16 mouse cellular contexts compared by ENCODE assay signal in genomic region chr5:75404601-75405285, GRCm38 (mm10).
A peak's percentile ranks its signal among the peaks of the same experiment; 100 is the strongest.
DNase-seq lines count a peak whose midpoint lies in the region; ATAC-seq and TF ChIP-seq lines count a peak whose summit lies in the region.
"Had no signal": no experiment of that assay in that cellular context is flagged by ENCODE, and none has a peak within 500 bp of the region (broad histone marks: within the 10 kb centered on the region; RNA-seq: fewer than 3 reads in every experiment).

No protein-coding gene starts in this region.

- no peak for TF ChIP-seq CTCF in liver, adult 2 months (IDR thresholded peaks at IDR 0.05; ENCODE audit: low read depth, low read length)
- TF ChIP-seq CTCF in liver, postnatal 0 days (IDR thresholded peaks at IDR 0.05; ENCODE audit: low read depth), result no peak

- H3K9me3 ChIP-seq in liver, postnatal 0 days (ENCODE audit: low read length), result no peaks in the 10 kb centered on the region
- no peaks in the 10 kb centered on the region for H3K9me3 ChIP-seq in kidney, embryonic 16.5 days (ENCODE audit: low read length)
- no peaks in the 10 kb centered on the region for H3K9me3 ChIP-seq in limb, embryonic 13.5 days
- H3K9me3 ChIP-seq: forebrain, embryonic 15.5 days; liver, embryonic 13.5 days; midbrain, embryonic 10.5 days had no signal

- no peak for ATAC-seq in liver, postnatal 0 days
- ATAC-seq in kidney, embryonic 16.5 days (ENCODE audit: low FRiP score, low TSS enrichment), result no peak
- peak; percentile 59 for ATAC-seq in limb, embryonic 13.5 days (ENCODE audit: low FRiP score, low read depth)

- WGBS in liver, adult 2 months, result 61% methylated on average over 9 of the region's 9 CpGs
- WGBS in liver, postnatal 0 days (ENCODE audit: insufficient replicate concordance), result 71% methylated on average over 9 of the region's 9 CpGs
- WGBS in kidney, embryonic 16.5 days, result 26% methylated on average over 9 of the region's 9 CpGs
- WGBS in limb, embryonic 13.5 days, result 17% methylated on average over 9 of the region's 9 CpGs

- no peak for DNase-seq in liver, adult 2 months (ENCODE audit: extremely low read depth, low read depth, low spot score)
- no peak for DNase-seq in liver, postnatal 0 days
- DNase-seq in gastrocnemius, adult 8-10 months (ENCODE audit: low spot score in 2 of 2), result no peak
- DNase-seq in lung, postnatal 36 days, result no peak
- DNase-seq in adrenal gland, postnatal 25 days, result no peak
- DNase-seq: B cell, adult 2 months; cerebellum, adult 8-10 months; gastrocnemius, adult 2 months; heart, adult 2 months; layer of hippocampus, adult 9-11 months; liver, embryonic 13.5 days; thymus, postnatal 4 days had no signal

- TF ChIP-seq POLR2A in liver, adult 2 months (IDR thresholded peaks at IDR 0.05; ENCODE audit: extremely low read depth, insufficient read depth, low read length), result no peak

- peak overlapping the region; percentile 54; the same call in 1 of the 2 replicates for H3K27ac ChIP-seq in liver, adult 2 months (replicated peaks; ENCODE audit: insufficient read depth, low read depth, low read length)
- no peak overlapping the region for H3K27ac ChIP-seq in liver, postnatal 0 days (ENCODE audit: low read depth)
- H3K27ac ChIP-seq in kidney, embryonic 16.5 days (ENCODE audit: low read length), result peak overlapping the region; percentile 48; the same call in 1 of the 2 replicates
- no peak overlapping the region for H3K27ac ChIP-seq in limb, embryonic 13.5 days
- H3K27ac ChIP-seq: forebrain, embryonic 15.5 days; gastrocnemius, adult 2 months; heart, adult 2 months; liver, embryonic 13.5 days; midbrain, embryonic 10.5 days had no signal

- no peak overlapping the region for H3K4me2 ChIP-seq in liver, postnatal 0 days (ENCODE audit: low read depth, low read length)
- H3K4me2 ChIP-seq in kidney, embryonic 16.5 days (replicated peaks; ENCODE audit: low read depth, low read length), result no peak overlapping the region
- H3K4me2 ChIP-seq in limb, embryonic 13.5 days (replicated peaks), result peak overlapping the region; percentile 35
- H3K4me2 ChIP-seq: forebrain, embryonic 15.5 days; liver, embryonic 13.5 days had no signal

- peaks cover 2% of the 10 kb centered on the region; the same call in 1 of the 2 replicates for H3K4me1 ChIP-seq in liver, adult 2 months (ENCODE audit: control insufficient read depth, insufficient read depth, low read length)
- H3K4me1 ChIP-seq in liver, postnatal 0 days (ENCODE audit: insufficient read depth), result peaks cover 13% of the 10 kb centered on the region; the same call in 1 of the 2 replicates
- peaks cover 16% of the 10 kb centered on the region for H3K4me1 ChIP-seq in kidney, embryonic 16.5 days (ENCODE audit: insufficient read depth, low read length)
- peaks cover 59% of the 10 kb centered on the region for H3K4me1 ChIP-seq in limb, embryonic 13.5 days

- no peak for TF ChIP-seq EP300 in liver, postnatal 0 days (IDR thresholded peaks at IDR 0.05; ENCODE audit: low read depth)

- H3K36me3 ChIP-seq in liver, adult 2 months (ENCODE audit: control insufficient read depth, insufficient read depth, low read length), result no peaks in the 10 kb centered on the region
- no peaks in the 10 kb centered on the region for H3K36me3 ChIP-seq in liver, postnatal 0 days (replicated peaks; ENCODE audit: insufficient read depth, low read length)
- no peaks in the 10 kb centered on the region for H3K36me3 ChIP-seq in kidney, embryonic 16.5 days (ENCODE audit: insufficient read depth, low read length)
- no peaks in the 10 kb centered on the region for H3K36me3 ChIP-seq in limb, embryonic 13.5 days
- H3K36me3 ChIP-seq: forebrain, embryonic 15.5 days; liver, embryonic 13.5 days; midbrain, embryonic 10.5 days had no signal

- no peaks in the 10 kb centered on the region for H3K79me2 ChIP-seq in liver, adult 2 months (ENCODE audit: control insufficient read depth, insufficient read depth, low read length)

- H3K4me3 ChIP-seq in liver, adult 2 months (ENCODE audit: insufficient read depth, low read depth, low read length), result no peak overlapping the region
- H3K4me3 ChIP-seq in liver, postnatal 0 days (ENCODE audit: low read depth, low read length), result no peak overlapping the region
- H3K4me3 ChIP-seq in kidney, embryonic 16.5 days (ENCODE audit: low read length), result no peak overlapping the region
- no peak overlapping the region for H3K4me3 ChIP-seq in limb, embryonic 13.5 days
- H3K4me3 ChIP-seq: forebrain, embryonic 15.5 days; gastrocnemius, adult 2 months; heart, adult 2 months; liver, embryonic 13.5 days; midbrain, embryonic 10.5 days had no signal

- H3K9ac ChIP-seq in liver, adult 2 months (ENCODE audit: low read depth, low read length), result no peak overlapping the region
- H3K9ac ChIP-seq in liver, postnatal 0 days (replicated peaks), result no peak overlapping the region
- H3K9ac ChIP-seq in kidney, embryonic 16.5 days (replicated peaks; ENCODE audit: low read length), result no peak overlapping the region
- no peak overlapping the region for H3K9ac ChIP-seq in limb, embryonic 13.5 days
- H3K9ac ChIP-seq: forebrain, embryonic 15.5 days; liver, embryonic 13.5 days had no signal

- no peaks in the 10 kb centered on the region for H3K27me3 ChIP-seq in liver, adult 2 months (ENCODE audit: control insufficient read depth, insufficient read depth, low read length)
- H3K27me3 ChIP-seq in liver, postnatal 0 days (ENCODE audit: insufficient read depth, low read length), result no peaks in the 10 kb centered on the region
- H3K27me3 ChIP-seq in kidney, embryonic 16.5 days (ENCODE audit: insufficient read depth, low read length), result no peaks in the 10 kb centered on the region
- no peaks in the 10 kb centered on the region for H3K27me3 ChIP-seq in limb, embryonic 13.5 days
- H3K27me3 ChIP-seq: liver, embryonic 13.5 days had no signal

Comparison
In these comparisons a context has a peak if more than half of its experiments do, and no peak if none do; other contexts are left out.
1. H3K27ac ChIP-seq: peak in liver, adult 2 months (single experiment) and kidney, embryonic 16.5 days (single experiment); none in liver, postnatal 0 days (single experiment) and limb, embryonic 13.5 days (single experiment).